Mouse (Mus musculus): ENCODE measurements around the gene Hdac9. TPM values are rescaled to one million over a fixed set of nuclear protein-coding genes. Genes with fewer than 3 reads are reported as not detected.
A peak's percentile ranks its signal among the peaks of the same experiment; 100 is the strongest.

Hdac9 gene
- polyA plus RNA-seq, 1 experiment from 2014 or later, result 3.4 TPM

GRCm38 (mm10) chr12:34425468-34425867 is 491.4 kb downstream of the Hdac9 start:
- no peaks in the 10 kb centered on the region for H3K36me3 ChIP-seq
- no peaks in the 10 kb centered on the region for H3K27me3 ChIP-seq (ENCODE audit: low read depth, poor library complexity, severe bottlenecking)
- no peaks in the 10 kb centered on the region for H3K4me1 ChIP-seq
- WGBS, result 89% methylated on average over 2 of the region's 2 CpGs
- DNase-seq (ENCODE audit: low spot score), result no peak
- no peak overlapping the region for H3K27ac ChIP-seq
- H3K9me3 ChIP-seq (replicated peaks), result no peaks in the 10 kb centered on the region
- H3K4me3 ChIP-seq, result no peak overlapping the region

- DNase-seq (ENCODE audit: low spot score), result no peak
- Histone ChIP-seq H3K4me3 (no peak overlapping the region), H3K9me3 (replicated peaks) (no peaks in the 10 kb centered on the region), H3K36me3 (no peaks in the 10 kb centered on the region), H3K27ac (no peak overlapping the region), H3K4me1 (peaks cover 20% of the 10 kb centered on the region), H3K27me3 (ENCODE audit: low read depth, poor library complexity, severe bottlenecking) (no peaks in the 10 kb centered on the region)
- 36% methylated on average over 3 of the region's 3 CpGs for WGBS
Measured at GRCm38 (mm10) chr12:34408139-34408538, 508.8 kb downstream of the Hdac9 start.

- H3K9me3 ChIP-seq (replicated peaks), result no peaks in the 10 kb centered on the region
- DNase-seq (ENCODE audit: low spot score), result no peak
- H3K36me3 ChIP-seq, result no peaks in the 10 kb centered on the region
- 74% methylated on average over 3 of the region's 3 CpGs for WGBS
- H3K27me3 ChIP-seq (ENCODE audit: low read depth, poor library complexity, severe bottlenecking), result no peaks in the 10 kb centered on the region
- H3K4me3 ChIP-seq, result no peak overlapping the region
- H3K27ac ChIP-seq, result no peak overlapping the region
- H3K4me1 ChIP-seq, result peaks cover 20% of the 10 kb centered on the region
Measured at GRCm38 (mm10) chr12:34407143-34407542, 509.8 kb downstream of the Hdac9 start.

GRCm38 (mm10) chr12:34402065-34402464 is 514.8 kb downstream of the Hdac9 start:
- H3K36me3 ChIP-seq, result no peaks in the 10 kb centered on the region
- no peak overlapping the region for H3K27ac ChIP-seq
- H3K27me3 ChIP-seq (ENCODE audit: low read depth, poor library complexity, severe bottlenecking), result no peaks in the 10 kb centered on the region
- DNase-seq (ENCODE audit: low spot score), result no peak
- H3K4me3 ChIP-seq, result no peak overlapping the region
- peaks cover 7% of the 10 kb centered on the region for H3K4me1 ChIP-seq
- no peaks in the 10 kb centered on the region for H3K9me3 ChIP-seq (replicated peaks)
- WGBS, result 93% methylated on average over 7 of the region's 7 CpGs

DNA sequence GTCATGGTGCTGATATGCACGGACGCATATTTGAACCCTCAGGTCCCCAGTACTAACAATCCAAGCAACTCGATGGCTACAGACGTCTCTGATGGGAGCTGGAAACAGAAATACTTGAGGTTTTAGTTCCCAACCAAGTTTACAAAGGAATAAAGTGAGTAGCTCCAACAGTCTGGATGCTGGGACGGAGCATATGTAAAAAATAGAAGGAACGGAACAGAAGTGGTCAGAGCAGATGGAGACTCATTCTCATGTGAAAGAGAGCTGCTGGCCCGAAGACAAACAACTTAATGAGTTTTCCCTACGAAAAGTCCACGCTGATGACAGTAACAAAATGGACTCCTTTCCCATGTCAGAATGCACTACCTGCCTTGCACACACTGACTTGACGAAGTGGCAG is 518.3 kb downstream of the Hdac9 start:
- no peaks in the 10 kb centered on the region for H3K27me3 ChIP-seq (ENCODE audit: low read depth, poor library complexity, severe bottlenecking)
- no peak overlapping the region for H3K27ac ChIP-seq
- H3K9me3 ChIP-seq (replicated peaks), result no peaks in the 10 kb centered on the region
- H3K36me3 ChIP-seq, result no peaks in the 10 kb centered on the region
- DNase-seq (ENCODE audit: low spot score), result no peak
- no peaks in the 10 kb centered on the region for H3K4me1 ChIP-seq
- H3K4me3 ChIP-seq, result no peak overlapping the region
- WGBS, result 93% methylated on average over 10 of the region's 10 CpGs

DNA sequence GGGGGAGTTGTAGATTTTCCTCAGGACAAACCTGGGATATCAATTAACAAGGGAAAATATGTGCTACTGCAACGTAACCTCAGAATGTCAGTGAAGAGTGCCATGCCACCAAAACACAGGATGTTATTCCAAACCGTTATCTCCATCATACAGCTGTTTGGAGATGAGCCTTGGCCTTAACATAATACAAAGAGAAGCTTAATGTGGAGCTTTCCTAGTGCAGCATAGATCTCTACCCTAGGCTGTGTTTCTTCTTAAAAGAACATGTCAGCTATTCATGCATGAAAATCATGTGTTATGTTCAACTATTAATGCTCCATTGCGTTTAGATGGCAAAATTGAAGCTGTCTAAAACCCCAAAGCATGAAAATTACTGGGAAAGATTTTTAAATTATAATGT is 522.6 kb downstream of the Hdac9 start:
- no peaks in the 10 kb centered on the region for H3K27me3 ChIP-seq (ENCODE audit: low read depth, poor library complexity, severe bottlenecking)
- 83% methylated on average over 3 of the region's 3 CpGs for WGBS
- H3K27ac ChIP-seq, result no peak overlapping the region
- DNase-seq (ENCODE audit: low spot score), result no peak
- no peak overlapping the region for H3K4me3 ChIP-seq
- H3K36me3 ChIP-seq, result no peaks in the 10 kb centered on the region
- no peaks in the 10 kb centered on the region for H3K9me3 ChIP-seq (replicated peaks)
- no peaks in the 10 kb centered on the region for H3K4me1 ChIP-seq

GRCm38 (mm10) chr12:34379681-34380080 is 537.2 kb downstream of the Hdac9 start:
- Histone ChIP-seq H3K9me3 (replicated peaks) (no peaks in the 10 kb centered on the region), H3K36me3 (no peaks in the 10 kb centered on the region), H3K4me1 (peaks cover 5% of the 10 kb centered on the region; the same call in 1 of the 2 replicates), H3K27ac (no peak overlapping the region), H3K4me3 (no peak overlapping the region), H3K27me3 (ENCODE audit: low read depth, poor library complexity, severe bottlenecking) (no peaks in the 10 kb centered on the region)
- peak; percentile 49 for DNase-seq (ENCODE audit: low spot score)
- WGBS, result 31% methylated on average over 1 of the region's 1 CpGs

- no peaks in the 10 kb centered on the region for H3K27me3 ChIP-seq (ENCODE audit: low read depth, poor library complexity, severe bottlenecking)
- 86% methylated on average over 4 of the region's 4 CpGs for WGBS
- DNase-seq (ENCODE audit: low spot score), result no peak
- H3K9me3 ChIP-seq (replicated peaks), result no peaks in the 10 kb centered on the region
- H3K27ac ChIP-seq, result no peak overlapping the region
- H3K36me3 ChIP-seq, result no peaks in the 10 kb centered on the region
- H3K4me3 ChIP-seq, result no peak overlapping the region
- H3K4me1 ChIP-seq, result peaks cover 5% of the 10 kb centered on the region; the same call in 1 of the 2 replicates
Measured at GRCm38 (mm10) chr12:34378637-34379036, 538.3 kb downstream of the Hdac9 start.

GRCm38 (mm10) chr12:34351906-34352305 is 565.0 kb downstream of the Hdac9 start:
- Histone ChIP-seq H3K27me3 (ENCODE audit: low read depth, poor library complexity, severe bottlenecking) (no peaks in the 10 kb centered on the region), H3K9me3 (replicated peaks) (no peaks in the 10 kb centered on the region), H3K4me1 (peaks cover 28% of the 10 kb centered on the region), H3K36me3 (no peaks in the 10 kb centered on the region), H3K4me3 (0 out of 2 replicates have a peak overlapping the region, but pooled peaks have one; percentile 13), H3K27ac (no peak overlapping the region)
- WGBS, result 1% methylated on average over 6 of the region's 6 CpGs
- DNase-seq (ENCODE audit: low spot score), result no peak

GRCm38 (mm10) chr12:34347529-34347928 is 569.4 kb downstream of the Hdac9 start:
- H3K9me3 ChIP-seq (replicated peaks), result no peaks in the 10 kb centered on the region
- H3K4me3 ChIP-seq, result no peak overlapping the region
- no peaks in the 10 kb centered on the region for H3K36me3 ChIP-seq
- 42% methylated on average over 2 of the region's 2 CpGs for WGBS
- no peak for DNase-seq (ENCODE audit: low spot score)
- H3K27me3 ChIP-seq (ENCODE audit: low read depth, poor library complexity, severe bottlenecking), result no peaks in the 10 kb centered on the region
- no peak overlapping the region for H3K27ac ChIP-seq
- H3K4me1 ChIP-seq, result peaks cover 35% of the 10 kb centered on the region

GRCm38 (mm10) chr12:34342761-34343160 is 574.1 kb downstream of the Hdac9 start:
- peak overlapping the region; percentile 12; the same call in 1 of the 2 replicates for H3K27ac ChIP-seq
- H3K4me3 ChIP-seq, result no peak overlapping the region
- DNase-seq (ENCODE audit: low spot score), result no peak
- no peaks in the 10 kb centered on the region for H3K27me3 ChIP-seq (ENCODE audit: low read depth, poor library complexity, severe bottlenecking)
- H3K4me1 ChIP-seq, result peaks cover 26% of the 10 kb centered on the region
- WGBS, result 19% methylated on average over 2 of the region's 2 CpGs
- H3K9me3 ChIP-seq (replicated peaks), result no peaks in the 10 kb centered on the region
- H3K36me3 ChIP-seq, result no peaks in the 10 kb centered on the region

DNA sequence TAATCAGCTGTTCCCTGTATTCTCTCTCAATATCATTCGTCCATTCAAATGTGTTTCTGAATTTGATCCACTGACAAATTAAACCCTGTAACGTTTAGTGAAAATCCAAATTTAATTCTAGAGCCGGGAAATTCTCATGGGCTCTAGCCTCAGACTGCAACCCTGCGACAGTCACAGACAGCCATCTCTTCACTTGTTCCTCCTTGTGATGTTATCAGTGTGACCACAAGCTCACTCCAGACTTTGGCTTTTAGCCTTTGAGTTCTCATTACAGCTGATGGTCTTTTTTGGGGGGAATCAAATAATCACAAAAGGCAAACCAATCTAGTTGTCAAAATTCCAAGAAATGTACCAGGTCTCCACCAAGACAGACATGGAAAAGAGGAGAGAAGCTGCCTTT is 578.0 kb downstream of the Hdac9 start:
- no peak overlapping the region for H3K27ac ChIP-seq
- DNase-seq (ENCODE audit: low spot score), result no peak
- WGBS, result 90% methylated on average over 4 of the region's 4 CpGs
- H3K4me3 ChIP-seq, result no peak overlapping the region
- no peaks in the 10 kb centered on the region for H3K27me3 ChIP-seq (ENCODE audit: low read depth, poor library complexity, severe bottlenecking)
- no peaks in the 10 kb centered on the region for H3K9me3 ChIP-seq (replicated peaks)
- no peaks in the 10 kb centered on the region for H3K36me3 ChIP-seq
- peaks cover 29% of the 10 kb centered on the region for H3K4me1 ChIP-seq

DNA sequence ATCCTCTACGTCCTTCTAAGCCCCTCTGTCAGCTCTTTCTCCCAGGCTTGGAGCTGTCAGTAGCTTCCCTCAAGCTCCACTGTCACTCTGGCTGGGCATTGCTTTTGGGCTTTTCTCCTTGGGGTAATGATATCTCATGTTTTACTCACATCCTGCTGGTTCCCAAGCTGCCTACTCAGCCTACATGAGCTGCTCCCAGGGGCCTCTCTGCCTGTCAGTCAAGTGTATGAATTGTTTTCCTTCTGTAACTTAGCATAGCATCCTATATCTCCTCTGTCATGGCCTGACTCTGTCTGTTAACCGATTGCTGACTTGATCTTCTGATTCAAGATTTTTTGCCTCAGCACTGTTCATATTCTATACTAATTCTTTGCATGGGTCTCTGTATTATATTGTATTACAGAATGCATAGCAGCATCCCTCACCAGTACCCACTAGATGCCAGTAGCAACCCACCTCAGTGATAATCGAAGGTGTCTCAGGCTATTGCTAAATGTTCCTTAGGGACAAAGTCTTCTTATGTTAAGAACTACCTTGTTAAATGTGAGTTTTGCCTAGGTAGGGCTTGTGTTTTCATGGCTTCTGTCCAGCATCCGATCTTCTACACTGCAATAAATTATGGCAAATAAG is 582.3 kb downstream of the Hdac9 start:
- no peaks in the 10 kb centered on the region for H3K36me3 ChIP-seq
- 74% methylated on average over 4 of the region's 4 CpGs for WGBS
- no peak overlapping the region for H3K27ac ChIP-seq
- no peak overlapping the region for H3K4me3 ChIP-seq
- H3K4me1 ChIP-seq, result peaks cover 13% of the 10 kb centered on the region
- no peaks in the 10 kb centered on the region for H3K27me3 ChIP-seq (ENCODE audit: low read depth, poor library complexity, severe bottlenecking)
- no peaks in the 10 kb centered on the region for H3K9me3 ChIP-seq (replicated peaks)
- DNase-seq (ENCODE audit: low spot score), result no peak

DNA sequence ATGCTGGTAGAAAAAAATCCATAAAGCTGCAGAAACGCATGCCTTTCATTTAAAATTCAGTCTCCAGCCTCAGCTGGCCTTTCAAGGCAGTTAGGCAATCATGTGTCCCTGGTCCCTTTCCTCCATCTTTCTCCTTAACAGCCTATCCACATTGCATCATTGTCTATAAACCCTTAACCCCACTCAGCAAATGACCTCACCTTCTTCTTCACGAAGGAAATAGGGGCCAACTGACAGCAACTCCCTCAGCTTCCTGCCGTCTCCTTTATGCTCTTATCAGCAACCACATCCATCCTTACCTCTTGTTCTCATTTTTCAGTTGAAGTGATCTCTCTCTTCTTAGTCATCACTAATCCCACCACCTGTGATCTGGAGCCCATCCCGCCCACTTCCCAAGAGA is 584.0 kb downstream of the Hdac9 start:
- H3K27me3 ChIP-seq (ENCODE audit: low read depth, poor library complexity, severe bottlenecking), result no peaks in the 10 kb centered on the region
- no peaks in the 10 kb centered on the region for H3K9me3 ChIP-seq (replicated peaks)
- H3K4me3 ChIP-seq, result no peak overlapping the region
- H3K27ac ChIP-seq, result no peak overlapping the region
- DNase-seq (ENCODE audit: low spot score), result no peak
- 47% methylated on average over 4 of the region's 4 CpGs for WGBS
- H3K36me3 ChIP-seq, result no peaks in the 10 kb centered on the region
- H3K4me1 ChIP-seq, result peaks cover 13% of the 10 kb centered on the region

All from limb, embryonic 10.5 days (tissue).